Mouse (Mus musculus) midbrain, embryonic 12.5 days (tissue): ENCODE results near the gene Lrrc8e. TPM values are rescaled to one million over a fixed set of nuclear protein-coding genes. Genes with fewer than 3 reads are reported as not detected.

Source experiments
- ATAC-seq: fragments of 200-750 bp; cut with Nextera tagmentation; 2 replicates; pipeline ENCODE4 v1.8.0; 2017; ENCODE audit warnings: low read depth, moderate TSS enrichment, moderate library complexity; ENCODE audit not compliant: low FRiP score
- H3K27ac ChIP-seq: fragments of 300-500 bp; sonication (generic); replicated peaks from 2 replicates; pipeline ENCODE4 v1.5.1; 2016; ENCODE audit warnings: mild to moderate bottlenecking
- H3K27me3 ChIP-seq: fragments of 300-500 bp; sonication (generic); 2 replicates; pipeline ENCODE4 v1.6.1; 2016; ENCODE audit warnings: mild to moderate bottlenecking
- H3K36me3 ChIP-seq: fragments of 300-500 bp; sonication (generic); 2 replicates; pipeline ENCODE4 v1.6.1; 2016
- H3K4me1 ChIP-seq: fragments of 300-500 bp; sonication (generic); 2 replicates; pipeline ENCODE4 v1.6.1; 2016
- H3K4me2 ChIP-seq: fragments of 300-500 bp; sonication (generic); replicated peaks from 2 replicates; pipeline ENCODE4 v1.6.1; 2016; ENCODE audit warnings: mild to moderate bottlenecking, moderate library complexity
- H3K4me3 ChIP-seq: fragments of 300-500 bp; sonication (generic); 2 replicates; pipeline ENCODE4 v1.5.1; 2016; ENCODE audit warnings: mild to moderate bottlenecking
- H3K9ac ChIP-seq: fragments of 300-500 bp; sonication (generic); replicated peaks from 2 replicates; pipeline ENCODE4 v1.6.1; 2016; ENCODE audit warnings: mild to moderate bottlenecking, moderate library complexity
- H3K9me3 ChIP-seq: fragments of 300-500 bp; sonication (generic); 2 replicates; pipeline ENCODE4 v1.6.1; 2016; ENCODE audit warnings: mild to moderate bottlenecking
- WGBS: fragments of 180-500 bp; shearing (Covaris S2); methylation state at CpG from one replicate; pipeline ENCODE4 v1.1.7; 2016; 5-methylcytosine and 5-hydroxymethylcytosine counted together
- polyA plus RNA-seq: library from polyadenylated mRNA; unstranded; fragments of >200 nt; fragmentation: Nextera tagmentation; extraction: Ambion mirVana; gene quantifications from 2 replicates; pipeline ENCODE4 v1.2.1, GENCODE M21; 2016

The Lrrc8e gene
- 0.13 TPM in 2 replicates for polyA plus RNA-seq

- H3K4me3 ChIP-seq = peak within 1 kb of the TSS; percentile 21
- no peak within 1 kb of the TSS for H3K27ac ChIP-seq
- peak within 1 kb of the TSS; percentile 45 for H3K4me2 ChIP-seq
- peaks cover 36% of the 10 kb centered on the region for H3K27me3 ChIP-seq
- ATAC-seq = peak; percentile 52; the same call in 1 of the 2 replicates
- H3K4me1 ChIP-seq = peaks cover 7% of the 10 kb centered on the region
- H3K9ac ChIP-seq = 0 out of 2 replicates have a peak within 1 kb of the TSS, but pooled peaks have one; percentile 31
- WGBS = 5% methylated on average over 33 of the region's 33 CpGs
- H3K36me3 ChIP-seq = no peaks in the 10 kb centered on the region
- H3K9me3 ChIP-seq = no peaks in the 10 kb centered on the region
Observed at GRCm38 (mm10) chr8:4226739-4227347, at the start of gene Lrrc8e. Lrrc8e (plus strand) TSS chr8:4226827.

DNA sequence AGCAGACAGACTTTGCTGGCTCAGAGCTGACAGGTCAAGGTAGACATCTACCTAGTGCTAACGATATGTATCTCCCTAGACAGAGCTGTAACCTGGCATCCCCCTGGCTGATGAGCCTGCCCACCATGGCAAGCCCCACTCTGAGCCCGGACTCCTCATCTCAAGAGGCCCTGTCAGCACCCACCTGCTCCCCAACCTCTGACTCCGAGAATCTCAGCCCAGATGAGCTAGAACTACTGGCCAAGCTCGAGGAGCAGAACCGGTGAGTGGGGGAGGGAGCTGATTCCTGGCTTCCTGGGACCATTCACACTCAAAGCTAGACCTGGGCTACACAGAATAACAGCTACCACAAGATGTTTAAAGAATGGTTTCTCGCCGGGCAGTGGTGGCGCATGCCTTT lies 43.2 kb upstream of the Lrrc8e start:
- Histone ChIP-seq H3K27me3 (no peaks in the 10 kb centered on the region), H3K36me3 (peaks cover 49% of the 10 kb centered on the region), H3K4me3 (no peak overlapping the region), H3K9me3 (no peaks in the 10 kb centered on the region), H3K9ac (no peak overlapping the region), H3K27ac (no peak overlapping the region), H3K4me2 (no peak overlapping the region), H3K4me1 (no peaks in the 10 kb centered on the region)
- no peak for ATAC-seq
- 85% methylated on average over 8 of the region's 8 CpGs for WGBS

GRCm38 (mm10) chr8:4186151-4186550 lies 40.5 kb upstream of the Lrrc8e start:
- ATAC-seq = no peak
- Histone ChIP-seq H3K4me2 (no peak overlapping the region), H3K4me3 (no peak overlapping the region), H3K9ac (no peak overlapping the region), H3K27me3 (no peaks in the 10 kb centered on the region), H3K27ac (no peak overlapping the region), H3K4me1 (no peaks in the 10 kb centered on the region), H3K9me3 (no peaks in the 10 kb centered on the region), H3K36me3 (peaks cover 51% of the 10 kb centered on the region)
- 100% methylated on average over 2 of the region's 2 CpGs for WGBS

DNA sequence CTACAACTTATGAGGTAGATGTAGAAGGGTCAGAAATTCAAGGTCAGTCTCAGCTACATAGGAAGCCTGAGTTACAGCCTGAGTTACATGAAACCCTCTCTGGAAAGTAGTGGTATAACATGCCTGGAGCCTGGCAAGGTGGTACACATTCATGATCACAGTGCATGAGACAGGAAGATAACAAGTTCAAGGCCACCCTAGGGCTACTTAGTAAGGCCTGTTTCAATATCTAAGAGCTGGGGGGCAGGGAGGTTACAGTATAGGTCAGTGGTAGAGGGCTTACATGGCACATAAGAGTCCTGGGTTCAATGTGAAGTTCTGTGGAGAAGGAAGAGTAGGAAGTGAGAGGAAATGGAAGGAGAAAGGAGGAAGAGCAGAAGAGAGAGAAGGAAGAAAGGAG lies 38.0 kb upstream of the Lrrc8e start:
- Histone ChIP-seq H3K4me3 (no peak overlapping the region), H3K4me2 (no peak overlapping the region), H3K27me3 (no peaks in the 10 kb centered on the region), H3K9ac (no peak overlapping the region), H3K27ac (no peak overlapping the region), H3K9me3 (no peaks in the 10 kb centered on the region), H3K4me1 (peaks cover 19% of the 10 kb centered on the region), H3K36me3 (peaks cover 56% of the 10 kb centered on the region)
- no peak for ATAC-seq

- Histone ChIP-seq H3K4me3 (no peak overlapping the region), H3K4me1 (peaks cover 20% of the 10 kb centered on the region), H3K27ac (no peak overlapping the region), H3K27me3 (no peaks in the 10 kb centered on the region), H3K36me3 (peaks cover 58% of the 10 kb centered on the region), H3K9me3 (no peaks in the 10 kb centered on the region), H3K4me2 (no peak overlapping the region), H3K9ac (no peak overlapping the region)
- no peak for ATAC-seq
- WGBS = 44% methylated on average over 3 of the region's 3 CpGs
Observed at GRCm38 (mm10) chr8:4189031-4189722, 37.5 kb upstream of the Lrrc8e start.

DNA sequence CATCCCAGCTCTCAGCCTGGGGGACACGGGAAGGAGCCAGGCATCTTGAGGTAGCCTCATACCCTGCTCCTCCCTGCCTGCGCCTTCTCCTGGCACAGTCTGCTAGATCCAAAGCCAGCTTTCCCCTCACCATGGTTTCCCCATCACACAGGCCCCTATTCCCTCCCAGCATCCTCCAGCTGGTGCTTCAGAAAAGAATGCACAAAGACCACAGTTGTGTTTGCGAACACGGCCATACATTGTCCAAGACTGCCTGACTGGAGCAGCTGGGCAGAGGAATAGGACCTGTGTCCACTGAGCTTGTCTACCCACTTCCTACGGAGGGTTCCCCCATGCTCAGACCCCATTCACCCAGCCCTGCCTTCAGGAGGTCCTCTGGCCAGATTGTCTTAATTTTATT lies 34.3 kb upstream of the Lrrc8e start:
- Histone ChIP-seq H3K4me1 (peaks cover 20% of the 10 kb centered on the region), H3K4me2 (no peak overlapping the region), H3K9me3 (no peaks in the 10 kb centered on the region), H3K4me3 (no peak overlapping the region), H3K9ac (no peak overlapping the region), H3K27ac (peak overlapping the region; percentile 75), H3K27me3 (no peaks in the 10 kb centered on the region), H3K36me3 (peaks cover 31% of the 10 kb centered on the region)
- 52% methylated on average over 5 of the region's 5 CpGs for WGBS
- ATAC-seq = peak; percentile 42

DNA sequence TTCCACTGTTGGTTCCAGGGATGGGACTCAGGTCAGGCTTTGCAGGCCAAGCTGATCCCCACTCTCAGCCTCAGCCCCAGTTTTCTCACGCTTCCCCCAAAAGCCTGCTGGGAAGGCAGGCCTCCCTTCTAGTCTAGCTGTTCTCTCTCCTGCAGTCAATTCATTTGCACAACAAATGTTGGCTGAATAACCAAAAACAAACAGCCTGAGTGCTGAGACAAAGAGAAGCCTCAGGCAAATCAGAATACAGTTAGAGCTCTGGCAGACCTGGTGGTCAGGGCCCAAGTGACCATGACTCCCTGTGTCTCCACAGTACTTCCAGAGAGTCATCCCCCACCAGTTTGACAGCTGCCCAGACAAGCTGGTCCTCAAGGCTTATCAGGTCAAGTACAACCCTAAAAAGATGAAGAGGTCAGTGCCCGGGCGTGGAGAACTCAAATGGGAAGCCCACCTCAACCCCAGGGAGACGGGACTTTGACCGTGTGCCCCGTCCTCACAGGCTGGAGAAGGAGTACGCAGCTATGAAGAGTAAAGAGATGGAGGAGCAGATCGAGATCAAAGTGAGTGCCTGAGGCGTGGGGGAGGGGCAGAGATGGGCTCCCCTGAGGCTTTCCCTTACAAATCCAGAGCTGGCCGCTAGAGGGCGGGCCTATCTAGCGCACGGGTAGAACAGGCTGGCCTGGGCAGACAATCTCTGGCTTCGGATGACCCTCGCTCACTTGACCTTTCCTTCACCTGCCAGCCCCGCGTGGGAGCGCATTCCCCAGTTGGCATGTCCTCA lies 33.6 kb upstream of the Lrrc8e start:
- Histone ChIP-seq H3K36me3 (peaks cover 24% of the 10 kb centered on the region), H3K9me3 (no peaks in the 10 kb centered on the region), H3K9ac (no peak overlapping the region), H3K27ac (peak overlapping the region; percentile 75), H3K4me2 (peak overlapping the region; percentile 32), H3K4me1 (peaks cover 20% of the 10 kb centered on the region), H3K27me3 (no peaks in the 10 kb centered on the region), H3K4me3 (no peak overlapping the region)
- peak; percentile 90 for ATAC-seq
- WGBS = 2% methylated on average over 18 of the region's 18 CpGs

GRCm38 (mm10) chr8:4193588-4193894 lies 33.1 kb upstream of the Lrrc8e start:
- ATAC-seq = peak; percentile 16; the same call in 1 of the 2 replicates
- H3K27me3 ChIP-seq = no peaks in the 10 kb centered on the region
- H3K9me3 ChIP-seq = no peaks in the 10 kb centered on the region
- no peak overlapping the region for H3K4me3 ChIP-seq
- H3K4me1 ChIP-seq = peaks cover 20% of the 10 kb centered on the region
- 0 out of 2 replicates have a peak overlapping the region, but pooled peaks have one; percentile 75 for H3K27ac ChIP-seq
- peaks cover 19% of the 10 kb centered on the region for H3K36me3 ChIP-seq
- no peak overlapping the region for H3K4me2 ChIP-seq
- H3K9ac ChIP-seq = no peak overlapping the region
- 57% methylated on average over 7 of the region's 7 CpGs for WGBS

DNA sequence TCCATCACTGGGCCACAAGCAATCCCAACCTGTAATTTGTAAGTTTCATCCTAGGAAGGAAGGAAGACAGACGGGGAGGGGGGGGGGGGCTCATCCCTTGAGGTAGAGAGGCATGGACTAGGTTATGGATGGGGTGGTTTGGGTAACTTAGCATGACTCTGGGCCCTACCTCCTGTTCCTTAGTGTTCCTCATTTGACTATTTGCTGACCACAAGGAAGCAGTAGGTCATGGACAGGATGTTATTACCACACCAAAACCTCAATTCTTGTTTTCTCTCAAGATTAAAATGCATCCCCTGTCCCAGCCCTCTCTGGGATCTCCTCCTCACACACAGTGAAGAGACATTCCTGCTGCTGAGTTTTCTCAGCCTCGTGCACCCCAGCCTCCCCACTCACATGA lies 25.3 kb upstream of the Lrrc8e start:
- no peak for ATAC-seq
- Histone ChIP-seq H3K4me3 (no peak overlapping the region), H3K9ac (no peak overlapping the region), H3K27me3 (peaks cover 34% of the 10 kb centered on the region), H3K9me3 (no peaks in the 10 kb centered on the region), H3K4me1 (peaks cover 2% of the 10 kb centered on the region; the same call in 1 of the 2 replicates), H3K27ac (no peak overlapping the region), H3K36me3 (peaks cover 51% of the 10 kb centered on the region), H3K4me2 (no peak overlapping the region)
- 75% methylated on average over 2 of the region's 2 CpGs for WGBS

DNA sequence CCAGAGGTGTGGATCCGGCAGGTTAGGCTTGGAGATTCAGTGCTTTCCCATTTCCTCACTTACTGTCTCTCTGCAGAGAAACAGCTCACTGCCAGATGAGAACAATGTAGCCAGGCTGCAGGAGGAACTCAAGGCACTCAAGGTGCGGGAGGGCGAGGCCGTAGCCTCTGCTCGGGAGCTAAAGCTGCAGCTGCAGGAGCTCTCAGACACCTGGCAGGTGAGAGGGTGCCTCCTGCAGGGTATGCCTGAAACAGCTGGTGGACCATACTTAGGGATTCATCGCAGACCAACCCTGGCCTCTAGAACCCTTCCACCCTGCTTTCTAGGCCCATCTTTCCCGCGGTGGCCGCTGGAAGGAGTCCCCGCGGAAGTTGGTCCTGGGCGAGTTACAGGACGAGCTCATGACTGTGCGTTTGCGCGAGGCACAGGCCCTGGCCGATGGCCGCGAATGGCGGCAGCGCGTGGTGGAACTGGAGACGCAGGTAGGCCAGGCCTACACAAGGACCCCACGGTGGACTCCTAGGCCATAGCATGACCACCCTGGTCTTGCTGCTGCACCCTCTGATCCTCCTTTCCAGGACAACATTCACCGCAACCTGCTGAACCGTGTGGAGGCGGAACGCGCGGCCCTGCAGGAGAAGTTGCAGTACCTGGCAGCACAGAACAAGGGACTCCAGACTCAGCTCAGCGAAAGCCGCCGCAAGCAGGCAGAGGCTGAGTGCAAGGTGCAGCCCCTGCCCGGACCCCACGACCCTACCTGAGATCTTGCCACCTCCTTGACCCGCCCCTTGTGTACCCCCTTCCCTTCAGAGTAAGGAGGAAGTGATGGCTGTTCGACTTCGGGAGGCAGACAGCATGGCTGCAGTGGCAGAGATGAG lies 21.1 kb upstream of the Lrrc8e start:
- H3K4me3 ChIP-seq = no peak overlapping the region
- H3K9ac ChIP-seq = no peak overlapping the region
- peaks cover 12% of the 10 kb centered on the region; the same call in 1 of the 2 replicates for H3K4me1 ChIP-seq
- H3K9me3 ChIP-seq = no peaks in the 10 kb centered on the region
- H3K4me2 ChIP-seq = no peak overlapping the region
- no peak overlapping the region for H3K27ac ChIP-seq
- peak; percentile 14; the same call in 1 of the 2 replicates for ATAC-seq
- H3K27me3 ChIP-seq = peaks cover 50% of the 10 kb centered on the region
- H3K36me3 ChIP-seq = peaks cover 70% of the 10 kb centered on the region
- 14% methylated on average over 38 of the region's 38 CpGs for WGBS

- Histone ChIP-seq H3K9ac (0 out of 2 replicates have a peak overlapping the region, but pooled peaks have one; percentile 28), H3K9me3 (no peaks in the 10 kb centered on the region), H3K4me2 (0 out of 2 replicates have a peak overlapping the region, but pooled peaks have one; percentile 13), H3K27ac (no peak overlapping the region), H3K27me3 (peaks cover 50% of the 10 kb centered on the region), H3K4me3 (no peak overlapping the region), H3K4me1 (peaks cover 12% of the 10 kb centered on the region; the same call in 1 of the 2 replicates), H3K36me3 (peaks cover 73% of the 10 kb centered on the region)
- ATAC-seq = 0 out of 2 replicates have a peak, but pooled peaks have one; percentile 4
- 5% methylated on average over 42 of the region's 44 CpGs for WGBS
Observed at GRCm38 (mm10) chr8:4206182-4207015, 20.2 kb upstream of the Lrrc8e start.
